Mouse (Mus musculus): Measurements from ENCODE around the gene Lamc3.

The Lamc3 gene

GRCm38 (mm10) chr2:31974809-31975371 lies 87.8 kb downstream of the Lamc3 start:
- DNase-seq (ENCODE audit: low spot score): no peak

GRCm38 (mm10) chr2:31987774-31988173 lies 100.7 kb downstream of the Lamc3 start:
- DNase-seq (ENCODE audit: low spot score): no peak

GRCm38 (mm10) chr2:31990961-31991360 lies 103.9 kb downstream of the Lamc3 start:
- no peak for DNase-seq (ENCODE audit: low spot score)

- no peak for DNase-seq (ENCODE audit: low spot score)
Measured at GRCm38 (mm10) chr2:31994896-31995295, 107.8 kb downstream of the Lamc3 start.

GRCm38 (mm10) chr2:31996060-31996459 lies 109.0 kb downstream of the Lamc3 start:
- no peak for DNase-seq (ENCODE audit: low spot score)

All from testis, postnatal 10 days (tissue).